Mouse (Mus musculus): ENCODE measurements around the gene Igf2bp2. TPM values are rescaled to one million over a fixed set of nuclear protein-coding genes. Genes with fewer than 3 reads are reported as not detected.

The Igf2bp2 gene
- total RNA-seq, 4 experiments from 2014 or later: 0.53 to 1.4 (median 1.2) TPM

DNA sequence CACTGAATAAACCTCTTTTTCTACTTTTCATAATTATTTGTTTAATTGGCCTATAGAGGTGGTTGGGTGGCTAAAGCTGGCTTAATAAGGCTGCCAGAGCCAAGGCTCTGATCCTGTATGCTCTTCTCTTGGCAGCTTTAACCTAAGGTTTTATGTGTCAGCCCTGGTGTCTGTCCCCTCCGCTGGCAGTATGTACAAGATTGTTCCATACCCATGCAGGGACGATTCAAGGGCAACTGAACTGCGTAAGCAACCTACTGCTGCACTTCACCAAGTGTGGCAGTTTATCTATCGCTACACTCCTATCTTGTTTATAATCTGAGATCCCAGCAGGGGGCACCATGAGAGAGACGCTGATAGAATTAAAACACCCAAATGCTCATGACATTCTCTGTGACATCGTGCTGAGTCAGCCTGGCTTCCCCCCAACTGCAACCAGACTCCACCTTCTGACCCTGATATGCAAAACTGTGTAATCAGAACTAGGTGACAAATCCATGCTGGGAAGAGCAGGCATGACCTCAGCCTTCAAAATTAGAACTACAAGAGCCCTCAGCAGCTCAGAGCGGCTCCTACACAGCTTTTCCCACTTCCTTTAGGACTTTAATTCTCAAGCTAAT lies 55.1 kb downstream of the Igf2bp2 start:
- DNase-seq (ENCODE audit: low spot score in 2 of 2): peak; percentile 82 to 84

DNA sequence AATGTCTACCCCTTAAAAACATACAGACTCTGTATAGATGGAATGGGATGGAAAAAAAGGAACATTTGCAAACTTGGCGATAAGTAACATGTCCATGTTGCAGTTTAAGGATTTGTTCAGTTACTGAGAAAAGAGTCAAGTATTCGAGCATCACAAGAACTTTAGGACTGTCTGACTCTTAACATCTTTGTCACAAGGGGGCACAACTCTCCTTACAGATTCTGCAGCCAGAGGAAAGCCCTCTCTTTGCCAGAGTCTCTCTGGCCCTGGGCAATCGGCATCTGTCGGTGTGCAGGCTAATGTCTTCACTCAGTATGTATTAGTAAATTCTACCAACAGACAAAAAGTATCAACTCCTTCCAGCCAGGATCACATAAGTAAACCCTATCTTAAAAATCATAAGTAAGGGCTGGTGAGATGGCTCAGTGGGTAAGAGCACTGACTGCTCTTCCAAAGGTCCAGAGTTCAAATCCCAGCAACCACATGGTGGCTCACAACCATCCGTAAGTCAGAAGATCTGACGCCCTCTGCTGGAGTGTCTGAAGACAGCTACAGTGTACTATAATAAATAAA lies 57.0 kb downstream of the Igf2bp2 start:
- DNase-seq (ENCODE audit: low spot score in 2 of 2): no peak

DNA sequence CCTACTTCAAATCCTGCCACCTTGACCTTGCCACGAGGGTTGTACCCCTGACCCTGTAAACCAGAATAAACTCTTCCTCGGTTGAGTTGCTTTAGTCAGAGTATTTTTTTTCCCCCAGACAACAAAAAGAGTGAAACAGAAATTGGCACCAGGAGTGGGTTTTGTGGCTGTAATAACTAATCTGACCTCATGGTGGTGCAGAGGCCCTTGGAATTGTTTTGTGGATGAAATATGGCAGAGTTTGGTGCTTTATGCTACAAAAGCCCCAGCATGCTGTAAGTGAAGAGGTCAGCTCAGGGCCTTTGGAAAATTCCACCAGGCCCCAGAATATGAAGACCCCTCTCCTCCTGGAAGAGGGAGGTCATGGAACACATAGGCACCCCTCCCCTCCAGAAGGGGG lies 63.0 kb downstream of the Igf2bp2 start:
- no peak for DNase-seq (ENCODE audit: low spot score in 2 of 2)

DNA sequence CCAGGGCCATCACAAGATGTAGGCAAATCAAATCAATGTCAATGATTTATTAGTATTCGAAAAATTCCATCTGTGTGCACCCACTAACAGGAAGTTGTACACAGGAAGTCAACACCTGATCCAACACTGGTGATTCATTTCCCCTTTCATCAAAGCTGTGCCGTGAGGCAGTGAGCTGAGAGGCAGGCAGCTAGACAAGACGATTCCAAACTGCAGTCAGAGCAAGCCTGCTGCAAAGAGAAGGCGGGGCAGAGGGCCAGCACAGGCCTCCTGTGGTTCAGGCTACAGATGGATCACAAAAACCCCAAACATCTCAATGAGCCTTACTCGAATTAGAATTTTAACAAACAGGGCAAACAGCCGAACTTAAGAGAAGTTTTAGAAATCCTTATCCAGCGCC lies 65.4 kb downstream of the Igf2bp2 start:
- DNase-seq (ENCODE audit: low spot score in 2 of 2): no peak

DNA sequence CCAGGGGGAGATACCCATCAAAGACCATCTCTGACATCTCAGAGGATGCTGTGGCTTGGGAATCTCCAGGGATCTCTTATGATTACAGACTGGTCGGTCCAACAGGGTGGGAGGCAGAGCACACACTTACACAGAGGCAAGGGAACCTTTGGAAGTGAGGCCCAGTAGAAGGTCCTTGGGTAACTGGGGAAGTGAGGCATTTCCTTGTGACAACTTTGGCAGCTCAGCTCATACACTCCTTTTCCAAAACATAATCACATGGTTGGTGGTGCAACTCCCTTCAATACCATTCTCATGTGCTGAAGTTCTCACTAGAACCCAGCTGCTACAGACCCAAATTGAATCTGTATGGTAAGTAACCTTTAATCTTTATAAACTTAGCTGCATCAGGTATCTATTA lies 67.3 kb downstream of the Igf2bp2 start:
- no peak for DNase-seq (ENCODE audit: low spot score in 2 of 2)

DNA sequence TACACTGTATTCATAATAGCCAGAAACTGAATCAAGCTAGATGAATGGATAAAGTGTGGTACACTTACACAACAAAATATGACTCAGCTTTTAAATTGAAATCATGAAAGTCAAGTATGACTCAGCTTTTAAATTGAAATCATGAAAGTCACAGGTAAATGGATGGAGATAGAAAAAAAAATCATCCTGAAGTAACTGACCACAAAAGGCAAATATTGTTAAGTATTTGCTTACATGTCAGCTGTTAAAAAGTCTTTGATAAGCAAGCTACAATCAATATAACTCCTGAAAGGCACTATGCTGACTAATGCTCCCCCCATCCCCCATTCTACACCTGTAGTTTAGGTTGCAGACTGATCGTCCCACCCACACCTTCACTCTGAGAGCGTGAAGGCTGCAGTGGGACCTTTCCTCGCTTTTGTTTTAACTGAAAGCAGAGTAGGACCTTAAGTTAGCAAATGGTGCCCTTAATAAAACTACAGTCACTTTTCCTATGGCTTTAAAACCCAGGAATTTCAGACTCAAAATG lies 71.8 kb downstream of the Igf2bp2 start:
- no peak for DNase-seq (ENCODE audit: low spot score in 2 of 2)

DNA sequence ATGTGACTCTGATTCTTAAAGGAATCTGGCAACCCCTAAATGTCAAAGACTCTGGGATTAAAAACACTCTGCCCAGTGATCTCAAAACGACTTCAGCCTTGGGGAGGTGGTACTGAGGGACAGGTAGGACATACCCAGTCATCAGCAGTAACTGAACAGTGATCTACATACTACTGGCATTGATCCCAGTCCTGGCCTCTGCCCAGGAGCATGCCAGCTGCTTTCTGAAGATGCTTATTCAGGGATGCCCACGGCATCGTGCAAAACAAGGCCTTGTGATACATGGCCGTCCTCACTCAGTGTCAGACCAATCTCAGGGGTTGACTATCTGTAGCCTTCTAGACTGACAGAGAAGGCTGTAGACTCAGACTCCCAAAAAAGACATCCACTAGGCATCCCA lies 77.7 kb downstream of the Igf2bp2 start:
- no peak for DNase-seq (ENCODE audit: low spot score in 2 of 2)

DNA sequence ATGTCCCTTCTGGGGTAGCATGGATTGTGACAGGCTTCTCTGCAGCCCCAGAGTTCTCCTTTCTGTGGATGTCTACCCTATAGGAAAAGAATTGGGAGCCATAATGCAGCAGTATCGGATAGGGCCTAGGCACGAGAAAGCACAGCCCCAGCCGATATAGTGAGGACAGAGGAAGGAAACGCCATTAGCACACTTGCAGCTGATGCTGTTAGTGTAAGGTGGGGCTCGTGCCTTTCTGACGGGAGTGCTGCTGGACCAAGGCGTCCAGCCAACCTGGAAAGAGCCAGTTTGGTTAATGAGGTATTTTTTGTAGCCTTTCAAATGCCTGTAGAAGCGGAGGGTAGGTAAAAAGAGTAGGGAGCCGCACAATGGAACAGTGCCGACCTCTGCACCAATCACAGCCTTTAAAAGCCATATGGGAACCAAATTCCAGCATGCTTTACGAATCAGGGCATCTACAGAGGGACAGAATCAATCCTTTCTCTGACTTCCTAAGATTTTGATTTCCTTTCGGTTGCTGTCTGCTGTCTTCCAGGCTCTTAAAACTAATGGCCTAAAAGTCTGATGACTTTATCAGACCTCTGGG lies 82.9 kb downstream of the Igf2bp2 start:
- no peak for DNase-seq (ENCODE audit: low spot score in 2 of 2)

DNA sequence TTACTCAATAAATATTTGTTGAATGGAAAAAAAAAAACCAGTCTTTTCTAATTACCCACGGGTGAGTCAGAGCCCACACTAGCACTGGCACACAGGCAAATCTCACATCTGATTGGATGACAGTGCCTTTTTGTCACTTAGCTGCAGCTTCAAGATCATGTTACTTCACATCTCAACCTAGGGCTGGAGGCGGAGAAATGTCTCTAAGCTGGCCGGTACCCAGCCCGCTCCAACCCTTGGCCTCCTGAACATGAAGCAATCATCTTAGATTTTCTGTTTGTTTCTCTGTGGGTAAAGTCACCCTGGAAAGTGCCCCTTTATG lies 86.5 kb downstream of the Igf2bp2 start:
- DNase-seq (ENCODE audit: low spot score in 2 of 2): no peak

DNA sequence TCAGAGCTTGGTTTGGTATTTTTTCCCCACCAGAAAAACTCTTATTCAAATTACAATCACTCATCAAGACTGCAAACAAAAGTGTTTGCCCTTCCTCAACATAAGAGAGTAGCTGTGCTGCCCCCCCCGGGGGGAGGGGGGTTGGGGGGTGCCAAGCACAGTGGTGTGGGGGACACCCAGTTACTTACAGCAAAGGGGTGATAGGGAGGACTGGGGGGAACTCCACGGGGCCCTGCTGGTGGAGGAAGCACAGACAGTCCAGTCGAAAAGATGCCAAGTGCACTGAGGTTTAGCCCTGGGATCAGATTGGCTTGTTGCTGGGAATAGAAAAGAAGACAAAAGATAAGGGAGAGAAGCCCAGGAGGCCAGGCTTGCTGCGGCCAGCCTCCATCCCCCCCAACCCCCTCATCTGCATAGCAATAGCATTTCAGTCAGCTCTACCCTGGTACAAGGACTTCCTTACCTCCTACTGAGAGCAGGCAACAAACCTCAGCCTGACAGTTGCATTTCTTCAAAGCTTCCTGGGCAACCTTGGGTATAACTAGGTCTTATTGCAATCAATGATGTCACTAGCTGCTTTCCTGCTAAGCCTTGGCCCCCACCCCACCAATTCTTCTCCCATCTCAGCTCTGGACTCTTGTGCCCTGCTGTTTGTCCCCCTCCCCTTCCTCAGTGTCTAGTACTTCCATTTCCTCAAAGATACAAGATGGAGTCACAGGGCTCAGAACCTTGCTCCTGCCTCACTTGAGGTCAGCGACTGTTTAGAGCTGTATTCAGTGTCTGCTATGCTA lies 87.1 kb downstream of the Igf2bp2 start:
- DNase-seq (ENCODE audit: low spot score in 2 of 2): no peak

DNA sequence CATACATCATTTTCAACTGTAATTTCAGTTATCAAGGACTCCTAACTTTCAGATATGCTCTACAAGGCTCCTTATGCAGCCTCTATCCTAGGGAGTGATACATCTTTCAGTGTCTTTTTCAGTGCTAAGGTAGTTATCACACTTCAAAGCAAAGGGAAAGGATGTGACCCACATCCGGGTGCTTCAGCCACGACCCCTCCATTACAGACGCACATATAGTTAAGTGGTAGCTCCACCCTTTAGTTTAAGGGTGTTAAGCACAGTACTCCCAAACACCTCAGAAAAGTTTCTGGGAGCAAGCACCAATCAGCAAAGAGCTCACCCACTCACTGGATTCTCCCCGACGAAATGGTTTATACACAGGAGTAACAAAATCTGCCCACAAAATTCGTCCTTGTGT lies 88.0 kb downstream of the Igf2bp2 start:
- DNase-seq (ENCODE audit: low spot score in 2 of 2): no peak

DNA sequence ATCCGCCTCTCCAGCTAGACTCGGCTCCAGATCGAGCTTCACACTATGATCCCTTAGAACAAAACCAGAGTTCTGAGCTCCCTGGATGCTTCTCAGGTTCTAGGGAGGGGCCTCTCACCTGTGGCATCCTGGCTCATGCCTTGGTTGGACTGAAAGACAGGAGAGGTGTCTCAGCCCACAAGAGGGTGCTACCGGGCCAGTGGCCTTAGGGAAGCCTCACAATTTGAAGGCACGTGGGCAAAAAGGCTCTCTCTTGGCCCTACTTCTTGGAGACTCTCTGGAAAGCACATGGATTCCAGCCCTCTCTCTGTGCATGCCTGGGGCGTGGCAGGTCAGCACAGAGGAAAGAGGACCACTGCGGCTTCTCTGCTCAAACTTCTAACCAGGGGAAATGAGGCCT lies 91.7 kb downstream of the Igf2bp2 start:
- no peak for DNase-seq (ENCODE audit: low spot score in 2 of 2)

DNA sequence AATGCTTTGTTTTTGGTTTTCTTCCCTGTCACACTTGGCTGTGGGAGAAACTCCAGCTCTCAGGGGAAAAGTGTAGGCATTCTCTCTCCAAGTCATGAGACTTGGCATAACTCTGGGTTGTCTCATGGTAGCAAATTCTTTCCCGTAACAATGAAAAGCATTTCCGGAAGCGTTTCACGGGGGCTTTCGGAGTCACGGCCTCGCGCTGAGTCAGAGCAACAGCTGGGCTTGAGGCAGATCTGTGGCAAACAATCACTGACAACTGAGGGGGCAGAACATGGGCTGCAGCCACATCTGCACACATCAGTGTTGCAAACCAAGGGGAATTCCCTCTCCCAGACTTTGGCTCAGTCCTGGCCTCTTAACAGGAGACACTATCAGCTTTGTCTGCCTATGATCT lies 95.7 kb downstream of the Igf2bp2 start:
- peak in 1 of 2 experiments; percentile 36 for DNase-seq (ENCODE audit: low spot score in 2 of 2)

DNA sequence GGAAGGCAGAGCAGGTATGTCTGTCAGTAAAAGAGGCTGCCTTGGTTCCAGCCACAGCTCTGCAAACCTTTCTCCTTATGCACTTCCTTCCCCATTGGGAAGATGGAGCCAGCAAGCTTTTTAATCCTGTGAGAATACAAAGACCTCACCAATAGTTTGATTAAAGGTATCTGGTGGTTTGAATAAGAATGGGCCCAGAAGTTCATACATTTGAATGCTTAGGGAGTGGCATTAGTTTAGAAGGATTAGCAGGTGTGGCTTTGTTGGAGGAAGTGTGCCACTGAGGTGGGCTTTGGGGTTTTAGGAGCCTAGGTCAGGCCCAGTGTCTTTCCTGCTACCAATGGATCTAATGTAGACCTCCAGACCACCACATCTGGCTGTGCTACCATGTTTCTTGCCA lies 97.6 kb downstream of the Igf2bp2 start:
- DNase-seq (ENCODE audit: low spot score in 2 of 2): no peak

DNA sequence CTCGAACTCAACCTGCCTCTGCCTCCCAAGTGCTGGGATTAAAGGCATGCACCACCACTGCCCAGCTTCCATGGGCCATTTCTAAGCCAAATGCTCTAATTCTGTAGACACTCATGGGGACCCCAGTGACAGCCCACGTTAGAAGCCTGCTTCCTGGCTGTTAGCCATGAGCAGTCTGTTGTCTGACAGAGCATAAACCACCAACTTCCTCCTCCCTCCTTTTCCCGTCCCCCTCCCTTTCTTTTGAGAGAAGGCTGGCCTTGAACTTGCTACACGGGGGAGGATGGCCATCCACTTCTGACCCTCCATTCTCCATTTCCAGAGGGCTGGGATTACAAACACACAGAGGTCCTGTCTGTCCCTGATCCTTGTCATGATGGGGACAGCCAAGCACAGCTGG lies 100.8 kb downstream of the Igf2bp2 start:
- no peak for DNase-seq (ENCODE audit: low spot score in 2 of 2)

DNA sequence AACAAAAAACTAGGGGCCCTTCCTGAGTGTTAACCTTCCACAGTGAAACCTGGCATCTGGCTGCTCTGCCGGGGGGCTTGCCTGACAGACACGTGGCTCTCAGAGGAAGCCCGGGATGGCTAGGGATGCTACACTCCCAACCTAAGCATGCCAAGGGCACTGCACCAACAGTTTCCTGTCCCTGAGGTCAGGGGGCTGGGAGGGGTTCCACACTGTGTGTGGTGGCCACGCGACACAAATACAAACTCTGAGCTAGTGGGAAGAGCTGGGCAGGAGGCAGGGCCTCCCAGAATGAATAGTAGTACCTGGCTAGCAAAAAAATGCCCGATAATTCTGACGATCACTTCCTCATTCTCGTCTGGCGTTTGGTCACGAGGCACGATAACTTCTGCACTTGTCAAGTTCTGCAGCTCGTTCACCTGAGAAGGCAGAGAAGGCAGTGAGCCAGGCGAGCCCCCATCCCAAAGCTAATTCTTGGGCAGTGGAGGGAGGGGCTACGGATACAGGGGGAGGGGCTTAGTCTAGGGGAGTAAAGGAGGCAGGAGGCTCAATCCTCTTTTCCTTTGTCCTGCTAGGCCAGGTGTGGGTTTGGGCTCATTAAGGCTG lies 101.4 kb downstream of the Igf2bp2 start:
- DNase-seq (ENCODE audit: low spot score in 2 of 2): no peak

DNA sequence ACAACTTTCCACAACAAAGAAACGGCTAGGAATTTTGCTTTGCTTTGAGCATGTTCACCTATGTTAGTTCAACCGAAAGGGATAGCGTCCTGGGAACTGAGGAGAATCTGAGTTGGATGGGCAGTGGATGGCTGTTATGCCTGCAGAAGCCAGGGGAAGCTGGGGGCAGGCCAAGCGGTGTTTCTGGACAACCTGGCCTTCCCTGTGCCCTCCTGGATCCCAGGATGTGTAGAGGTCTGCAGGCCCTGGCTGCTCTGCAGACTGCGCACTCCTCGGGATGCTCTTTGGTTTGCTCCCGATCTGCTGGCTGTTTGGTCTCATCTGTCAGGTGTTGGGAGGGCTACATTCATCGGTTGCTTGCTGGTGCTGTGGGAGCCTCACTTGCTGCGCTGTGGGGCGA lies 102.7 kb downstream of the Igf2bp2 start:
- DNase-seq (ENCODE audit: low spot score in 2 of 2): no peak

DNA sequence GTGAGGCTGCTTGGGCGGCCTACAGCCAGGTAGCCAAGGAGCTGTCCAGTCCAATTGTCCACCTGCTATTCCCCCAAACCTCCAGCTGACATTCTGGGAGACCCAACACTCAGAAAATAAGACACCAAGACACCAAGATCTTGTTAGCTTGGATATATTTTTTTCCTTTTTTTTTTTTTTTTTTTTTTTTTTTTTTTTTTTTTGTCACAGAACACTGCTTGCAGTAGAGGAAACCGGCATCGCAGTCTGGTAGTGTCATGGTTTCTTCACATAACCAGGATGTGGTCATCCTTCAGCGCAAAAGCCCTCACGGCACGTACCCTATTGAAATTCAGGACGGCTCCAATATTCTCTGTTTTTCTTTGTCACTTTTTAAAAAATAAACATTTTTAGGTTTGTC lies 104.2 kb downstream of the Igf2bp2 start:
- DNase-seq (ENCODE audit: low spot score in 2 of 2): no peak

DNA sequence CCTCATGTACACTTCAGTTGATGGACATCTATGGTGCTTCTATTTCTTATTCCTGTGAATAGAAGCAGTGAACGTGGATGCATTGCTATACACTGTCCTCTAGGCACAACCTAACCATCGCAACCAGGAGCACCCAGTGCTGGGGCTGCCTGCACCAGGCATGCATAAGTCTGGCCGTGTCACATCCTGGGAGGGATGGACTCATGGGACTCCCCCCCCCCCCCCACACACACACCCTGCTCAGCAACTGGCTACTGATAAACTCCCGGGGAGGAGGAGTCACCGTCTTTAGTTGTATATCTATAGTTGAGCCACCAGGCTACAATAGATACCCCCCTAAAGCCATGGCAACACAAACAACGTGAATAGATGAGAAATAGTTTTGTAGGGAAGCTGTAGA lies 105.6 kb downstream of the Igf2bp2 start:
- DNase-seq (ENCODE audit: low spot score in 2 of 2): no peak

DNA sequence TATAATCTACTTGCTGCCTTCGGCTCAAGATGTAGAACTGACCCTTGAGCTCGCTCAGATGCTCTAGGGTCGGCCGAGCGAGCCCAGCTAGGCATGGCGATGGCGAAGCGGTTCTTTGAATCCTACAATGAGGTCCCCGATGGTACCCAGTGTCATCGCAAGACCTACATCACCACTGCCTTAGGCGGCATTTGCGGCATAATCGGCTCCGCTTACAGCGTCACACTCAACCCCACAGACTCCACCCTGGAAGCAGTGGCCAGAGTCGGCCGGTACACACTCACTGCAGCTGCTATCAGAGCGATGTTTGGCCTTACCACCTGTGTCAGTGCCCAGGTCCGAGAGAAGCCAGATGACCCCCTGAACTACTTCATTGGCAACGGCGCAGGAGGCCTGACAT lies 109.7 kb downstream of the Igf2bp2 start:
- no peak for DNase-seq (ENCODE audit: low spot score in 2 of 2)

DNA sequence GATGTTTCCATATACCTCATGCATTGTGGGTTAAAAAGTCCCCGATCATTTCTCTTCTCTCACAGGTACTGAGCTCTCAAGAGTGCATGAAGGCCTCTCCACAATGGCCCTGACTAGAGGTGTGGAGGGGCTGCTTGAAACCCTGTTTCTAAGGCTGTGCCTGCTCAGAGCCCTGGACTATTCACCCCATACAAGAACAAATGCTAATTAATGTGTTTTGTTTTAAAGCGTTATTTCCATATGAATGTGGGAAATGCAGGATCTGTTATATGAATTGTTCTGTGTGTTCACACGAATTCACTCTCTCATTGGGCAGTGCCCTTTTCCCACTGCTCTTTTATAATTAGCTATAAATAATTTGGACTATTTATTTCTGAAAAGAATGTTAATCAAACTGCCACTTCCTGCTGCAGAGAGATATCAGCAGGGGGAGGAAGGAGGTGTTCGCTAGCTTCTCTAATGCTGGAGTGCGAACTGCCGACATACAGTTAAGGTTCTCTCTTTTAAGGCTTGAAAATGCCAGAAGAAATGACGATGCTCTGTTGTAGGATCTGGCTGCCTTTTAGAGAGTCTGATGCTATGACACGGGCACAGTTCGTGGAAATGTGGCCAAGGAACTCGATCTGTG lies 116.2 kb downstream of the Igf2bp2 start:
- no peak for DNase-seq (ENCODE audit: low spot score in 2 of 2)

DNA sequence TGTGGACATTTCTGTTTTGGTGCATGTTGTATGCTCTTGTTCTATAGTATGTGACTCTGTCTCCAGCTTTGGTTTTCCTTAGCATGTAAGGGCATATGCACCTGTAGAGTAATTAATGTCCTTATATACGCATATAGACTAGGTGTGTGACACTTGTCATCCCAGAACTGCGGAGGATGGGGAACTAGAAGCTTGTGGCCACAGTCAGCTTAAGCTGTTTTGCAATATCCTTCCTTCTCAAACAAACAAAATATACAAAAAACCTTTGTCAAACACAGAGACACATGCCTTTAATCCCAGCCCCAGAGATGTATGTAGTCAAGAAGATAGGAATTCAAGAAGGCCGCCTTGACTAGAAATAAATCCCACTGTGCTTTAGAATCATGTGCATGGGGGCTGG lies 117.2 kb downstream of the Igf2bp2 start:
- DNase-seq (ENCODE audit: low spot score in 2 of 2): no peak

Data from gastrocnemius, adult 8-10 months (tissue).